Mouse (Mus musculus) lung, postnatal 10 days (tissue): ENCODE results near the gene Endou.
"Not testable (repeated sequence)": the region's sequence is repeated elsewhere in the genome, so short reads cannot be mapped to it uniquely, and the experiment has no call there.

Experiments
- DNase-seq: peaks from one replicate; pipeline ENCODE4 v3.0.0; 2021

Gene Endou

DNA sequence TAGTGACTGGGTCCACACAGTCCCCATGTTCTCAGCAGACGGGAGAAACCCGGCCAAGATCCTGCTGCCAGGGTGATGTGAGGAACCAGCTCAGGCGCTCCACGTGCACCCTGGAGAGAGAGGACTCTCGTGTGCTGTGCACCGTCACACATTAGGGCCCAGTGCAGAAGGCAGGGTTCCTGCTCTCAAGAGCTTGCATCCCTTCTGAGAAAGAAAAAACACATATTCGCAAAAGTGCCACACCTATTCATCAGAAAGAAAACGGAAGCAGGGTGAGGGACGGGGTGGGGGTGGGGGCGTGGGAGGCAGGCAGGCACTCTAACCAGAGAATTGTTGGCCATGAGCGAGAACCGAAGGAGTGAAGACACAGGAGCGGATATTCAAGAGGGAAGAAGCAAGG, 55.2 kb downstream of the Endou start:
- no peak for DNase-seq

DNA sequence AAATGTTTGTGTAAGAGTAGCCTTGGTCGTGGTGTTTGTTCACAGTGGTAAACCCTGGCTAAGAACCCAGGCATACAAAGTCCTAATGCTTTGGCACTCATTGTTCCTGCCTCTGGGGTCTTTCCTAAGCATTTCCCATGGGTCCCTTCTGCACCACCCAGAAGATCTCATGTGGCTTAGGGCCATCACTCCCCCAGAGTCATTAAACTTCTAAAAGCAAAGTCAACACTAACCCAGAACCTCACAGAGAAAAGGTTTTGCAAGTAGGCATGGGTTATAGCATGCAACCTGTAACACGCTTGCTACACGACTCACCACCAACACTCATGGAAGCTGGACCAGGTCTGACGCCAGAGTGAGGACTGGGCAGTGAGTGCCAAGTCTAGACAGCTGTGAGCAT, 56.7 kb downstream of the Endou start:
- DNase-seq: no peak

DNA sequence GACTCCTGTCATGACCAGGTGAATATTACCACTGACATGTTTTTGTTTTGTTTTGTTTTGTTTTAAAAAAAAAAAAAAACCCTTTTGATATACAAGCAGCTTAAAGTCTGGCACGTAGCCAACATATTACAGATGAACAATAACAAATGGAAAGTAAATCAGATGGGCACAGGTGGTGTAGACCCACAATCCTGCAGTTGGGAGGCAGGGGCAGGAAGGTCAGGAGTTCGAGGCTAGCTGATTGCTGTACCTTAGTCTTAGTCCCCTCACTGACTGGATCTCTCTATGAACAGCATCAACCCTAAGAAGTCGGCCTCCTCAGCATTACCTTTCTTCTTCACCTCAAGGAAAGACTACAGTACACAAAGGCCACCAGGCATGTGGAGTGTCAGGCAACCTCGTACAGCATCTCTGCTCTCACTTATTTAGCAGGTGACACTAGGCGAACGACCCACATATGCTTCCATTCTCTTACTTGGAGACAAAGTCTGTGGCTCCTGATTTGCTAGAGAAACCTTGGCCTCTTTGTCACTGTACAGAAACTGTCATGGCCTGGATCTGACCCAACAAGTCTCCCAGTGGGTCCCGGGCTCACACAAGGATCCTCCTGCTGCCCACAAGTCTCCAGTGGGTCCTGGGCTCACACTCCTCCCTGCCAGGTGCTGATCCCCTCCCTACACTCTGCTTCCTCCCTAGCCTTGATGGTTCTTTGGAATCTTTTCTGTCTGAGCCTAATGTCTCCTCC, 57.7 kb downstream of the Endou start:
- DNase-seq: no peak

DNA sequence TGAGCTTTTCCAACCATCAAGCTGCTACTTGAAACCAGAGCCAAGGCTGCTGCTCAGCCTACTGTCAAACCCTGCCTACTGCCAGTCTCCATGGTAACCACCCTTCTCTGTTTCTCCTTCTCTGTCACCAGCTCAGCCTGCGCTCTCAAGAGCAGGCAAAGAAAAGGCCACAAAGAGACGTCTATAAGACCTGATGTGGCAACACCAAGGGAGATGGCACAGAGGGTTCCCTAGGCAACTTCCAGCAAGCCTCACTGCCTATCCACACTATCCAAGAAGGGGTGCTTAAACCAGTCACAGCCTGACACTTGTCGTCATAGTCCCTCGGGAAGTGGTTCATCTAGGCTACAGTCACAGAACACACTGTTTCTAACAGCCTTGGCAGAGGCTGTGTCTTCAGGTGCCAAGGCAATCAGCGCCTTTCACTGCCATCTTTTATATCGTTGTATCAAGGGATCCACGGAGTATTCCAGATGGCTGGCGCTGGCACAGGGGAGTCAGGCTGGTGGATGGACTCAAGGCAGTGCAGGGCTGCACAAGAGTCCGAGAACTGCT, 58.9 kb downstream of the Endou start:
- no peak for DNase-seq

DNA sequence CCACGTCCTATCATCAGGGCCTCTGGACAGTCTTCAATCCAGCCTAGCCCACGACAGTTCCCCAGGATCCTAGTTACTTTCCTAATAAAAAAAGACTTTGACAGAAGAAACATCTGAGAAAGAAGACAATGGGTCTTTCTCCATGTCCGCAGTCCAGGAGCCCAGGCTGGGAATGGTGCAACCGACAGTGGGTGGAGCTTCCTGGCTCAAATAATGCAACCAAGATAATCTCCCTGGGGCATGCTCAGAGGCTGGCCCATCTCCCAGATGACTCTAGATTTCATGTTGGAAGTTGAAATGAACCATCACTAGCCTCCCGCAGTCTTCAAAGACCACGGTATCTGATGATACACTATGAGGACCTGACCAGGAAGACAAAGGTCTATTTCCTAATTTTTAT, 60.6 kb downstream of the Endou start:
- DNase-seq: peak; percentile 28

DNA sequence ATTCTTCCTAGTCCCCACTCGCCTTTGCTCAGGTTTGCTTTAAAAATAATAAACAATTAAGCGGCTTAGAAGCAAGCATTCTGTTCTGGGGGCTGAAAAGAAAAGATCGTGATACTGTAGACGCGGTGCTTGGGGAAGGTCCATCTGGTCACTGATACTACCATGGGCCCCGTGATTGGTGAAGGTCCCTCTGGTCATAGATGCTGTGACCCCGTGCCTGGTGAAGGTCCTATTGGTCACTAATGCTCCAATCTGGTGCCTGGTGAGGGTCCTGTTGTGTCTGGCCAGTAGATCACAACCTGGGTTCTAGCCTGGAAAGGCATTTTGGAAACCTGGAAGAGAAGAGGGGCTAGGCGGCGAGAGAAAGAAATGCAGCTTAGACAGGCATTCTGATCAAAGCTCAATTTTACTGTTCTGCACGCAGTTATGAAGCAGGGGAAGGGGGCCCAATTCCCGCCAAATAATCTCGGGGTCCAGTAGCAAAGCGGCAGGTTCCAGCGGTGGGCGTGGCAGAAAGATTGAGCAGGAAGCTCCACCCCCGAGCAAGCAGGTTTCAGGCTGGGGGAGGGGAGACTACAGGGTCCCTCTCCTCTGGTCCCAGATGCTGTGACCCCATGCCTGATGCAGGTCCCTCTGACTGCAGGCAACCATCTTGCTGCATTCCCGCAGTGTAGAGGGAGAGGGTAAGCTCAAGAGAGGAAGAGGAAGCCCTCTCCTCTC, 62.8 kb downstream of the Endou start:
- not testable (repeated sequence) for DNase-seq

DNA sequence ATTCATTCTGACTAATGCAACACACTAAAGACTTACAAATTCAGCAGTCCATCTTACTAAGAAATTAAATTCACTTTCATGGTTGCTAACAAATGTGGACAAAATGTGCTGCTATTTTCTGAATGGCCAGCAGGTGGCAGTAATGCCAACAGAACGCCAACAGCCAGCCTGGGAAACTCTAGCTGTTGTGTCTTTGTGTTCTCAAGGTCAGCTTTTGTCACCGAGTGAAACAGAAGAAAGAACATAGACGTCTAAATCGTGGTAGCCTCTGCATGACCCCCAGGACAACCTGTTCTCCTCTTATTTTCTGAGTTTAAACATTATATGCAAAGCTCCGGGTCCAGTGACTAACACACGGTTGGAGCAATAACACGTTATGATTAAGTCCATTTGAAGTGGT, 63.7 kb downstream of the Endou start:
- peak; percentile 74 for DNase-seq

DNA sequence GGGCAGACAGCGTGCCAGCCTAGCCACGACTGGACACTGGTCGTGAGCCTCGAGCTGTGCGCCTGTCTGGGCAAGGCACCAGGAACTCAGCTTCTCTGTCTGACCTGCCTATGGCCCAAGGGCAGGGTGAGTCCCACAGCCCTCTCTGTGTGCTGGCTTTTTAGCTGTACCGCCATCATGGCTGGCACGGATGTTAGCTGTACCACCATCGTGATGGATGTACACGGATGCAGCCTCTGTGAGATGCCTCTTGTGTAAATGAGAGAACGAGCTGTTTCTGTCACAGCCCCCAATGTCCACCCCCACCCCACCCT, 64.7 kb downstream of the Endou start:
- no peak for DNase-seq

DNA sequence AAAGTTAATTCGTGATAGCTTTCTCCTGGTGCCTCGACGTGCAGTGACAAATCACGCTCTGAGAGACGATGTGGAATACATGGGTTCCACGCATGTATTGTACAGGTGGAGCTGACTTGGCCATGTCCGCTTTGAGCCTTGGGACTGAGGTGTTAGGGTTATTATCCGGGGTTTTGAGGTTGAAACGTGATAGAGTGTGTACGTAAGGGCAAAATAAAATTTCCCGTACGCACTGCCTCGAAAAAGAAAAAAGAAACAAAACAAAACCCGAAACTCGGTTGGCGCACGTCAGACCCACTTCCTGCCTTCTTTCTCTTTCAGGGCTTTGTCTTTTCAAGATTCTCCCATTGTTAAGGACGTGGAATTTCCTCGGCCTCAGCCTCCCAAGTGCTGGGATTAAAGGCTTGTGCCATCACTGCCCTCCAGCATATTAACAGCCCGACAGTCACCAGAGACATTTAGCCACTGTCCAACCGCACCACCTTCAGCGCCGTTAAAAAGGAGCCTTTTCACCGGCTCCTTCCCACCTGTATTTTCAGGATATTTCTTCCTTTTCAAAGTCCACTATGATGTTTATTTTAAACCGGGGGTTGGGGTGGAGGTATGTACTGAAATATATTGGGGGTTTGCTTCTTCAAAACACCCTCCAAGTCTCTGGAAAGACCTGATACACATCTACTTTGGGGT, 65.2 kb downstream of the Endou start:
- DNase-seq: no peak

DNA sequence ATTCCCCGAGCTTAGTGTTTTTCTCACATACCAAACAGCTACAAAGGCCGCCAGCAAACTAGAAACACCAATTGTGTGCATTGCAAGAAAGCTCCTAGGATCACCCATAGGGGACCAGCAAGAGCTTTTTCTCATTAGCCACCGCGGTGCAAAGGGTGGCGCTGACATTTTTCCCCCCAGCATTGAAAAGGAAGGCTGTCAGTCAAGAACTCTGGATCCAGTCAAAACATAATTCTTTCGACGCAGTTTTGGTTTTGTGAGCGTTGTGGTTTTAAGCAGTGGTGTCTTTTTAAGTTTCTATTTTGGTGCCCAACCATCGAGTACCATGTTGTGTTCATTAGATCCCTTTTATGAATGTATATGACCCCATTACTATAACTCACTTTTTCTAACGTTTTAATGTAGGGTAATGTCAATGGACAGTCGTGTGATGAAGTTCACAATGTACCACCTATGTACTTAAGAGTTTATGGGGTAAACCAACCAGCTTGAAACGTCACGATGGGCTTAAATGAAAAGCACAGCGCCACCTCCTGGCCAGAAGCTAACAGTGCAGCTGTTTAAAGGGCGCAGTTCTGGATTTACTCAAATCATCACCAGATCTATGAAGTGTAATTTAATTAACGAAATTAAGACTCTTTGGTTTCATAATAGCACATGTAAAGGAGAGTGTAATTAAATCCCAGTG, 66.0 kb downstream of the Endou start:
- peak; percentile 36 for DNase-seq

DNA sequence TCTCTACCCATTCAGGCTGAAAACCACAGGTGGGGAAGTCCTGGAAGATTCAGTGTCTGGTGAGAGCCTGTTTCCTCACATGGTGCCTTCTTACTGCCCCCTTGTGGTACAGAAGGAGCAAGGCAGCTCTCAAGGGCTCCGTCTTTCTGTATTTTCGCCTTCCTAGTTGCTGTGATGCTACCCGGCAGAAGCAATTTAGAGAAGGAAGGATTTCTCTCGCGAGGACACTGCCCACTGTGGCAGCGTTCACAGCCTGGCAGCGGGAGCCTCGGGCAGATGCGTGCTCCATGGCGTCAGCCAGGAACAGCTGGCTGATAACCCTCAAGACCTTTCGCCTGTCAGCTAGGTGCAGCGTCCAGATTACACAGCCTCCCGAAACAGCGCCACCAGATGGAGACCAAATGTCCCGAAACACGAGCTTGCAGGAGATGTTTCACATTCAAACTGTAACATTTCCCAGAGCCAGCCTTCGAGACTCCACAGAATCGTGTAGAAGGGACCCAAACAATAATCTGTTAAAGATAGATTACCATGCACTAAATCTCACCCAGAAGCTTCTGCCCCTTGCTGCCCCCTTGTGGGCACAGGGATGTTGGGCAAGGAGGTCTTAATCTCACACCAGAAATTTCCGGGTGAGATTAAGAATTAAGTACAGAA, 67.3 kb downstream of the Endou start:
- DNase-seq: peak; percentile 82
